Mouse (Mus musculus): ENCODE measurements around the gene Baiap2.

Baiap2 gene

DNA sequence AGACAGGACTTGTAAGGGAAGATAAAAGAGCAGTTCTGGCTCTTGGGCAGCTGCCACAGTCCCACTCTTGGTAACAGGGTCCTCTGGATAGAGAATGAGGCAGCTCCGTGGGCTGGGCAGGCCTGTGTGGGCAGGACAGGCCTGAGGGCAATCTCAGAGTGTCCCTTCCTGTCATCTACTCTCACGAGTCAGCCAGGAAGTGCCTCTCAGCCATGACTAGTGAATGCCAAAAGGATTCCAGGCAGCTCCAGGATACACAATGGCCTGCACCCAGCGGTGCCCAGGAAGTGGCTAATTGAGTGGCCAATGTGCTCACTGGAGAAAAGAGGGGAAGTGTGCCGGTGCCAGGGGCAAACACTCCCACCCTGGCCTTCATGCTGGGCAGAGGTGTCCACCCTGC is 97.0 kb downstream of the Baiap2 start:
- H3K36me3 ChIP-seq (ENCODE audit: control insufficient read depth, insufficient read depth, low read length, poor library complexity, severe bottlenecking): no peaks in the 10 kb centered on the region
- DNase-seq (ENCODE audit: low read depth, low spot score): no peak
- H3K27me3 ChIP-seq (ENCODE audit: control insufficient read depth, insufficient read depth, low read length, poor library complexity, severe bottlenecking): no peaks in the 10 kb centered on the region

DNA sequence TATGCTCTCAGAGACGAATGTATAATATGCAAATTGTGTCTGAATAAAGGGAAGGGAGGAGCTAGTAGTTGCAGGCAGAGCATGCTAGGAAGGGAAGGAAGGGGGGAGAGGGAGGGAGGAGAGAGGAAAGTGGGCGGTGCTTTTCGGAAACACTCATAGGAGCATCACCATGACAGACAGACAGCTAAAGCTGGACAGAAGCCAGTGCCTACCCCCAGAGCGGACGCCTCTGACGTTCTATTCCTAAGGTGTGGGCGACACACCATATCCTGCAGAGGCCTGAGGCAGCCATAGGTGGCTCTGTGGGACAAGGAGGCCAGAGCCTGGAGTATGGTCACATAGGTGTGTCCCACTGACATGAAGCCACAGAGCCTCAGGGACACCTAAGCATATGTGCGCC is 97.9 kb downstream of the Baiap2 start:
- H3K27me3 ChIP-seq (ENCODE audit: control insufficient read depth, insufficient read depth, low read length, poor library complexity, severe bottlenecking): 0 out of 2 replicates have a peak, but pooled peaks cover 1% of the 10 kb centered on the region
- no peak for DNase-seq (ENCODE audit: low read depth, low spot score)
- H3K36me3 ChIP-seq (ENCODE audit: control insufficient read depth, insufficient read depth, low read length, poor library complexity, severe bottlenecking): no peaks in the 10 kb centered on the region

DNA sequence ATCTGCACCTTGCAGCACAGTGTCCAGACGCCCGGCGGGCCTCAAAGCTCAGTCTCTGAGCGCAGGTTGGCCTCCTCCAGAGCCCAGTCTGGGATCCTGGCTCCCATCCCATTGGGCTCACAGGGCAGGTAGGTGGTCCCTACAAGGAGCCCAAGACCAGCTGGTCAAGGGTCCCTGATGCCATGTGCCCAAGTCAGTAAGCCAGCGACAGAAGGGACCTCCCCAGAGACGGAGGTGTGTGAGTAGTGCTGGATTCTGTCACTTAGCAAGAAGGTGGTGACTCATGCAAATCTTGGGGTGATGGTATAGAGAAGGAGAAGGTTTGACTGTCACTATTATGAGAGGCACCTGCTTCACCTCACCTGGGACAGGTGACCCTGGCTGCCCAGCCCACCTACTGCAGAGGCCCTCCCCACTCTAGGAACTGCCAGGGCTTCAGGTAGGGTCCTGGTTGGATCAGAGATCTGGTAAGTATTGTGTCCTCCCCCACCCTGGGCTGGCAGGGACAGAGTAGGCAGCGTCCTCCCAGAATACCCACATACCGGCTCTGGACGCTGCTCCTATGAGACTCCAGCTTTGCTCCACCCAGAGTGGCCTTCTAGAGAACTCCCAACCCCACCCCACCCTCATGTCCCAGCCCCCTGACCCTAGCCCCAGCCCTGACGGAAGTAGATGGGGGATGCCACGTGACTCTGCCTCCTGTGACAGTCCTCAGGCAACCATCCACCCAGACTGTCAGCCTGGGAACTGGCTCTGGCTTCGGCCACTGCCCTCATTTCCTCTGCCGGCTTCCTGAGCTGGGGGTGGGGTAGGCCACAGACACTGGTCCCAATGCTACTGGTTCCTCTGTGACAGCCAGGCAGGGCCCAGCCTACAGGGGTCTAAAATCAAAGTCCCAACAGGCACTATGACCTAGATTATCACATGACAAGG is 98.9 kb downstream of the Baiap2 start:
- no peaks in the 10 kb centered on the region for H3K36me3 ChIP-seq (ENCODE audit: control insufficient read depth, insufficient read depth, low read length, poor library complexity, severe bottlenecking)
- 0 out of 2 replicates have a peak, but pooled peaks cover 1% of the 10 kb centered on the region for H3K27me3 ChIP-seq (ENCODE audit: control insufficient read depth, insufficient read depth, low read length, poor library complexity, severe bottlenecking)
- DNase-seq (ENCODE audit: low read depth, low spot score): no peak

DNA sequence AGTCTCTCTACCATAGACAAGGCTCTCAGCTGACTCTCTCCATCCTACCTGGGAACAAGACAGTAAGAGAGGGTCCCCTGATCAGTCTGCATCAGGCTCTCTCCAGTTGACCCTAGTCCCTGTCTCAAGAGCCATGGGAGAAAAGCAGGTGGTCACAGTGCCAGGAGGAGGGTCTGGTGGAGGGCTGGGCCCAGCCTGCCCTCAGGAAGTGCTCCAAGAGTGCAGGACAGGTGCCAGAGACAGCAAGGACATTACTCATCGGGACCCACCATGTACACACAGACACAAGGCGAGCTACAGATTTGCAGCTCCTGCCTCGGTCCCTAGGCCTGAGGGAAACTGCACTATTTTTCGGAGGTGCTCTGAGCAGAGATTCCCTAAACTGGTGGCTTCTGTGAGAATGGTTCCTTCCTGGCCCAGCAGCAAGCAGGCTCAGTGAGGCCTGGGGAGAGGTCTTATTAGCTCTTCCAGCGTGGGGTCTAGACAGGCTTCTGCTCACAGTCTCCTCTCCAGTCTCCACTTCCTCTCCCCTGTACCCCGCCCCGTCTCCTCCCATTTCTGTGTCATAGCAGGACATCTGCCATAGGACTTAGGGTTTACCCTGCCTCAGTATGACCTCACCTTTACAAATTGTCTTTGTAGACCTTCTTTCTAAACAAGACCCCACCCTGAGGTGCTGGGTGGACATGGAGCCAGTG is 99.7 kb downstream of the Baiap2 start:
- H3K27me3 ChIP-seq (ENCODE audit: control insufficient read depth, insufficient read depth, low read length, poor library complexity, severe bottlenecking): peaks cover 1% of the 10 kb centered on the region; the same call in 1 of the 2 replicates
- no peaks in the 10 kb centered on the region for H3K36me3 ChIP-seq (ENCODE audit: control insufficient read depth, insufficient read depth, low read length, poor library complexity, severe bottlenecking)
- no peak for DNase-seq (ENCODE audit: low read depth, low spot score)

DNA sequence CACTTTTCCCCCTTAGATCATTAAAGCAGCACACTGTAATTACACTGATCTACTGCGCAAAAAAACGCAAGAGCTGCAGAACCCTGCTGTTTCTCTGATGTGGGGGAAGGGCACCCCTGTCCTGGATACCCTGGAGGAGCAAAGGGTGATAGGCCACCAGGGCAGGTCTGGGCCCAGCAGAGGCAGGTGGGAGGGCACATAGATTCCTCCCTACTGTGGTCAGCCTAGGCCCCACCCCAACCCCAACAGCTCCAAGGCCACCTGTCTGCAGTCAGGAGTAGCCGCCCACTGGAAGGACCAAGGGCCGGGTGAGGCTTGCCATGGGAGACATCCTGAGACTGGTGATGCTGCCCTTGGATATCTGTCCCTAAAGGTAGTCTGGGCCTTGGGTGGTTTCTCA is 102.8 kb downstream of the Baiap2 start:
- no peak for DNase-seq (ENCODE audit: low read depth, low spot score)
- H3K36me3 ChIP-seq (ENCODE audit: control insufficient read depth, insufficient read depth, low read length, poor library complexity, severe bottlenecking): no peaks in the 10 kb centered on the region
- peaks cover 1% of the 10 kb centered on the region; the same call in 1 of the 2 replicates for H3K27me3 ChIP-seq (ENCODE audit: control insufficient read depth, insufficient read depth, low read length, poor library complexity, severe bottlenecking)

DNA sequence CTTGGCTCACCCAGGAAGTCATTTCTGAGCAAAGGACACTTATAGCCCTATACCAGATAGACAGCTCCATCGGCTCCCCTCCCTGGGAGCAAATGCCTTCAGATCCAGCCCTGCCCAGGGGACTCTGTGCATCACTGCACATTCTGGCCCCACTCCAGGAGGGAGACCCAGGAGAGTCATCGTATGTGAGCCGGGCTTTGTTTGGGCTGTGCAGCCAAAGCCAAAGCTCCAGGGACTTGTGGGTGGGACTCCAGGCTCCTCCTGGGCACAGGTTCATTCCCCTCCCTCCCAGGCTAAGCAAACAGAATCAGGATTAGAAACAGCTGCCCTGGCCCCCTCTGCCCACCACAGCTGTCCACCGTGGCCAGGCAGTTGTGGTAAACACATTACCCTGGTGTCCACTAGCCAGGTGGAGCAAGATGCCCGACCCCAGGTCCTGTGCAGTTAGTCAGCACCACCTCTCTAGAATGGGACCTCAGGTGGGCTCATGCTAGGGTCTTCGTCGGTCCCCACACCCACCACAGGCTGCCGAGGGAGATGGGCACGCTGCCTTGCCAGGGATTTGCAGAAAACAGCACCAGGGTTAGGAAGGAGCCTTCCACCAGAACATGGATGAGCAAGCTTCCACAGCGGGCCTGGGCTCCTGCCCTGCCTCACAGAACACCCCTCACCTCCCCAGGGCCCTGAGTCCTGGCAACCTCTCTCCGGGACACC is 103.4 kb downstream of the Baiap2 start:
- no peak for DNase-seq (ENCODE audit: low read depth, low spot score)
- Histone ChIP-seq H3K27me3 (ENCODE audit: control insufficient read depth, insufficient read depth, low read length, poor library complexity, severe bottlenecking) (peaks cover 1% of the 10 kb centered on the region; the same call in 1 of the 2 replicates), H3K36me3 (ENCODE audit: control insufficient read depth, insufficient read depth, low read length, poor library complexity, severe bottlenecking) (no peaks in the 10 kb centered on the region)

DNA sequence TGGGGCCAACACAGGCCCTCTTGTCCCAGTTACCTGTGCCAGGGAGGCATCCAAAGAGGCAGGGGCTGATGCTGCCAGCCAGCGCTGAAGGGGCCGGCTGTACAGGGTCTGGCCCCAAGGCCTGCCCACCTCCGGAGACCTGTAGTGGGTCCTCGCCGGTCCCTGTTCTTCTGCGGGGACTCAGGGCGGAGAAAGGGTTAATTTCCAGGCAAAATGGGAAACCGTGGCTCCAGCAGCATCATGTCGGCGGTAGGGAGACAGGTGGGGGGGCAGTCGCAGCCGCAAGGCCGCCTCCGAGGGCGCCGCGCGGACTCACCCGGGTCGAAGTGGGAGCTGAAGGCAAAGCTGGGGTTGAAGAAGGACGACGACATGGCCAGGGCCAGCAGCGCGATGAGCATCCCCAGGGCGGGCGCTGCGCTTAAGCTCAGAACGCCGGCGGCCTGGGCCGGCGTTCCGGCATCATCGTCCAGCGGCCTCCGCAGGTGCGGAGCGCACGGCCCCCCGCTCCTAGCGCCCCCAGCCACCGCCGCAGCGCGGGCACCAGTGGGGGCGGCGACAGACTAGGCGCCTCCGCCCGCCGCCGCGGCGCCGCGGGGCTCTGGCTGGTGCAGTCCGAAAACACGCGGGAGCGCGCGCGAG is 104.1 kb downstream of the Baiap2 start, which contains the start of gene Aatk:
TSS of gene Aatk (minus strand) at position 615 of the 639 bp plus-strand sequence.
- H3K36me3 ChIP-seq (ENCODE audit: control insufficient read depth, insufficient read depth, low read length, poor library complexity, severe bottlenecking): no peaks in the 10 kb centered on the region

DNA sequence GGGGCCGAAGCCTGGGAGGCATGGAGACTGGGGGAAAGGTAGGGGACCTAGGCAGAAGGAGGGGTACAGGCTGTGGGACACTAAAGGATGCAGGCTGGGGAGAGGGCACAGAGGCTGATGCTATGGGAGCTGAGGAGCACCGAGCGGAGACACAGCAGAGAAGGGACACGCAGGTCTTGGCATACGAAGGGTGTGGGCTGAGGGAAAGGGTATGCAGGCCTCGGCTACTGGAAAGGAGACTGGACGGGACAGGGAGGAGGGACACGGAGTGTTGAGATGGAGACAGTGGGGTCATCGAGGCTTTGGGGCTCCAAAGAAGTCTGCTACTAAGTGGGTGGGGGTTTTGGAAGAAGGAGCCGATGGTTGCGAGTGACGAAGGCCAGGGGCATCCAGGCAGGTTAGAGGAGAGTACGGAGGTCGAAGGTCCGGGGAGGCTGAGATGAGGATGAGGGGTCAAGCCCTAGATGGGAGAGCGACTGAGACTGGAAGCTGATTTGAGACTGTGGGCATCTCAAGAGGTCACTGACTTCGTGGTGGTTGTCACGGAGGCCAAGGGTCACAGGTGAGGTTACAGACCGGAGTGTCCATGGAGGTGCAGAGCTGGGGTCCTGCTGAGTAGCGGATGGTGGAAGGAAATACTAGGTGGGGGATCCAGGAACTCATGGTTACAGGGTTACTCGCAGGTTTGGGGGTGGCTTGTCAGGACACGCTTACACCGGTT is 105.1 kb downstream of the Baiap2 start:
- no peak for DNase-seq (ENCODE audit: low read depth, low spot score)
- Histone ChIP-seq H3K36me3 (ENCODE audit: control insufficient read depth, insufficient read depth, low read length, poor library complexity, severe bottlenecking) (no peaks in the 10 kb centered on the region), H3K27me3 (ENCODE audit: control insufficient read depth, insufficient read depth, low read length, poor library complexity, severe bottlenecking) (peaks cover 1% of the 10 kb centered on the region; the same call in 1 of the 2 replicates)

More for the DNA sequence above, 104.1 kb downstream of the Baiap2 start, which contains the start of gene Aatk:
- H3K27me3 ChIP-seq (ENCODE audit: control insufficient read depth, insufficient read depth, low read length, poor library complexity, severe bottlenecking): peaks cover 1% of the 10 kb centered on the region; the same call in 1 of the 2 replicates
- no peak for DNase-seq (ENCODE audit: low read depth, low spot score)

DNA sequence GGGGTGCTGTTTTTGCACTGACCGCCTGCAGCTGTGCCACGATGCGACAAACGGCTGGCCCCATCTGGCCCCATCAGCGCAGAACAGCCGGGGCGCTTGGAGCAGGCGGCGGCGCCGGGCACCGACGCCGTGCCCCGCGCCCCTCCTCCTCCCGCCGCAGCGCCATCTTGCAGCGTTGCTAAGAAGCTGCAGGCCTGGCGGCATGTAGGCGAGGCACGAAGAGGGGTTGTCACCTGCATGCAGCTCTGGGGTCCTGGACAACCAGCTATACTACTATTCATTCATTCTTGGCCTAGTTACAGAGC is 105.6 kb downstream of the Baiap2 start:
- H3K27me3 ChIP-seq (ENCODE audit: control insufficient read depth, insufficient read depth, low read length, poor library complexity, severe bottlenecking): peaks cover 1% of the 10 kb centered on the region; the same call in 1 of the 2 replicates
- no peaks in the 10 kb centered on the region for H3K36me3 ChIP-seq (ENCODE audit: control insufficient read depth, insufficient read depth, low read length, poor library complexity, severe bottlenecking)
- DNase-seq (ENCODE audit: low read depth, low spot score): peak; percentile 14

DNA sequence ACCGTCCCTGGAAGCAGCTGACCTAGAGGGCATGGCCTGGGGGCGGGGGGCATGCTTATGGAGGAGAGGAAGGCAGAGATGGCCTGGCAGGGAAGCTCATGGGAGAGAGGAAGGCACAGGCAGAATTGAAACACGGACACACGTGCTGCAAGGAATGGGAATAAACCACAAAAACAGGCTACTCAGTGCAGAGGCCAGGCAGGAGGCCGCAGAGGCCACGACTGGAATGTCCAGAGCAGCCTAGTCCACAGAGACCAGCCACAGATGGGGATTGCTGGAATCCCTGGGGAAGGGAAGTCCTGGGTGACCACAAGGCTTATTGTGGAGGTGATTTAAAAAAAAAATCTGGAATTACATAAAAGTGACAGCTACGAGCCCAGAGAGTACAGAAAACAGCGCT is 106.5 kb downstream of the Baiap2 start:
- peaks cover 1% of the 10 kb centered on the region; the same call in 1 of the 2 replicates for H3K27me3 ChIP-seq (ENCODE audit: control insufficient read depth, insufficient read depth, low read length, poor library complexity, severe bottlenecking)
- H3K36me3 ChIP-seq (ENCODE audit: control insufficient read depth, insufficient read depth, low read length, poor library complexity, severe bottlenecking): no peaks in the 10 kb centered on the region
- DNase-seq (ENCODE audit: low read depth, low spot score): no peak

DNA sequence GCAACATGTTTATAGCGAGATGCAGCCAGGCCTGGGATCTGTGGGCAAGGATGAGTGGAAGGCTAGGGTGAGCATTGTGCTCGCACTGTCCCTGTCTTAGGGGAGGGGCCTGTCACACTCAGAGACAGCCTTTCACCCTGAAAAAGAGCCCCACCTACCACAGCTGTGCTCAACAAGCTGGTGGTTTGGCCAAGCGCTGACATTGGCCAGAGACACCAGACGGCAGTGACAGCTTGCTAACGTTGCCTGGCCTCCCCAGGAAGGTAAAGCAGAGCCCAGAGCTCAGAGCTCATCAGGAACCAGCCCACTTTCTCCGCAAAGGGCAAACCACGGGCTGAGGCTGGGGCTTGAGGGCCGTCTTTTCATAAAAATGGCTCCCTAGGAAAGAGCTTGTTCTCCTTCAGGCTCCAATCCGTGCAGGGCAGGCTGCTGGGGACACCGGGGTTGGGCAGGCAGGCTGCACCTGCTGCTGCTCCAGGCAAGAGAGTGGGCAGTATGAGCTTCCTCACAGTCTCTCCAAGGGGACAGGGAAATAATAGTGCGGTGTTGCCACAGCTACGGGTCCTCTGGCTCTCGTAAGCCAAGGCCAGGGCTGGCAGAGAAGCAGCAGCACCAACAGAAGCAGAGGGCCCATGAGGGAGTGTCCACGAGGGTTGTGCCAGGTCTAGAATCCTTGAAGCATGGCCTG is 108.7 kb downstream of the Baiap2 start:
- H3K36me3 ChIP-seq (ENCODE audit: control insufficient read depth, insufficient read depth, low read length, poor library complexity, severe bottlenecking): no peaks in the 10 kb centered on the region
- no peak for DNase-seq (ENCODE audit: low read depth, low spot score)
- no peaks in the 10 kb centered on the region; the same call in 1 of the 2 replicates for H3K27me3 ChIP-seq (ENCODE audit: control insufficient read depth, insufficient read depth, low read length, poor library complexity, severe bottlenecking)

DNA sequence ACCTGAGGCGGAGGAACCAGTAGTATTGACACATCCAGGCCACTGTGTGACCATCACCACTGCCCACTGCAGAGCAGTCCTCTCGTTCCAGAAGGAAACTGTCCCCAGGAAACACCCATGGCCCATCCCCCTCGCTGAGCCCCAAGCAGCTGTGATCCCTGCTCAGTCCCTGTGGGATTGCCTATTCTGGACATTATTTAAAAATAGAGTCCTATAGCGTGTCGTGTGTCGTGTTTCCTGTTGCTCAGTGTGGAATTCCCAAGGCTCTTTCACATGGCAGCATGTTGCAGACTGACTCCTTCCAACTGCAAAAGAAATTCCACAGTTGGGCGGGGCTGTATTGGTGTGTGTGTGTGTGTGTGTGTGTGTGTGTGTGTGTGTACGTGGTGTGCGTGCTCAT is 109.7 kb downstream of the Baiap2 start:
- no peaks in the 10 kb centered on the region for H3K27me3 ChIP-seq (ENCODE audit: control insufficient read depth, insufficient read depth, low read length, poor library complexity, severe bottlenecking)
- no peaks in the 10 kb centered on the region for H3K36me3 ChIP-seq (ENCODE audit: control insufficient read depth, insufficient read depth, low read length, poor library complexity, severe bottlenecking)
- no peak for DNase-seq (ENCODE audit: low read depth, low spot score)

DNA sequence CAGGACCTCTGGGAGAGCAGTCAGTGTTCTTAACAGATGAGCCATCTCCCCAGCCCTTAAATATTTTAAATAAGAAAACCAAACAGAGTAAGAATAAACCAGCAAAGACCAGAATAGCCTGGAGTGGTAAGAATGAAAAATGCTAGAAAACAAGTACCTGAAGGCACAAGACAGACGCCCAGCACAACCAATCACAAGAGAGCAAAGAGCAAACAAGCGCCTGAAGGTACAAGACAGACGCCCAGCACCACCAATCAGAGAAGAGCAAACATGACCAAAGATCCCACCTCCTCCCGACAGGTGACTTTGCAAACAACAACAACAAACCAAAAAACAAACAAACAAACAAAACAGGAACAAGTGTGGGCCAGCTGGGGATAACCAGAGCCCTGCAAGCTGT is 111.3 kb downstream of the Baiap2 start:
- H3K36me3 ChIP-seq (ENCODE audit: control insufficient read depth, insufficient read depth, low read length, poor library complexity, severe bottlenecking): no peaks in the 10 kb centered on the region
- H3K27me3 ChIP-seq (ENCODE audit: control insufficient read depth, insufficient read depth, low read length, poor library complexity, severe bottlenecking): no peaks in the 10 kb centered on the region
- no peak for DNase-seq (ENCODE audit: low read depth, low spot score)

Measured in splenic B cell, adult 2 months (primary cell).